Mouse (Mus musculus): ENCODE data around the gene Ppip5k1. TPM values are rescaled to one million over a fixed set of nuclear protein-coding genes. Genes with fewer than 3 reads are reported as not detected.
"Not testable (repeated sequence)": the region's sequence is repeated elsewhere in the genome, so short reads cannot be mapped to it uniquely, and the experiment has no call there.

The Ppip5k1 gene
- polyA plus RNA-seq (2015; fragmentation: Nextera tagmentation; extraction: Ambion mirVana): 14.3 and 22.4 TPM in 2 replicates

- H3K36me3 ChIP-seq (ENCODE audit: control insufficient read depth, insufficient read depth): no peaks in the 10 kb centered on the region
- peak within 1 kb of the TSS; percentile 85 for H3K4me3 ChIP-seq (replicated peaks; ENCODE audit: low read length)
- H3K9ac ChIP-seq (replicated peaks; ENCODE audit: low read depth, low read length): peak within 1 kb of the TSS; percentile 80
- no peaks in the 10 kb centered on the region for H3K9me3 ChIP-seq (ENCODE audit: control insufficient read depth, low read length)
- under 1% methylated on average over 56 of the region's 58 CpGs for WGBS
- H3K4me2 ChIP-seq (ENCODE audit: low read length): peak within 1 kb of the TSS; percentile 89
- H3K27me3 ChIP-seq (replicated peaks; ENCODE audit: control insufficient read depth, insufficient read depth, low read length): peaks cover 13% of the 10 kb centered on the region
- H3K4me1 ChIP-seq (replicated peaks; ENCODE audit: control insufficient read depth, insufficient read depth, low read length): peaks cover 14% of the 10 kb centered on the region
- peak within 1 kb of the TSS; percentile 55 for H3K27ac ChIP-seq (ENCODE audit: low read length)
- peak; percentile 98 for ATAC-seq
These were observed at the start of gene Ppip5k1 for GRCm38 (mm10) chr2:121354820-121355592. Gene Ppip5k1 (minus strand): TSS chr2:121355396.

- Histone ChIP-seq H3K27me3 (replicated peaks; ENCODE audit: control insufficient read depth, insufficient read depth, low read length) (no peaks in the 10 kb centered on the region; the same call in 1 of the 2 replicates), H3K27ac (ENCODE audit: low read length) (no peak overlapping the region), H3K4me1 (replicated peaks; ENCODE audit: control insufficient read depth, insufficient read depth, low read length) (no peaks in the 10 kb centered on the region), H3K9me3 (ENCODE audit: control insufficient read depth, low read length) (no peaks in the 10 kb centered on the region), H3K4me2 (ENCODE audit: low read length) (no peak overlapping the region), H3K9ac (replicated peaks; ENCODE audit: low read depth, low read length) (no peak overlapping the region), H3K4me3 (replicated peaks; ENCODE audit: low read length) (no peak overlapping the region), H3K36me3 (ENCODE audit: control insufficient read depth, insufficient read depth) (no peaks in the 10 kb centered on the region)
- no peak for ATAC-seq
These were observed 48.1 kb upstream of the Ppip5k1 start for GRCm38 (mm10) chr2:121403296-121403695.

GRCm38 (mm10) chr2:121396624-121397023, 41.4 kb upstream of the Ppip5k1 start:
- WGBS: 13% methylated on average over 8 of the region's 8 CpGs
- no peak overlapping the region for H3K27ac ChIP-seq (ENCODE audit: low read length)
- H3K36me3 ChIP-seq (ENCODE audit: control insufficient read depth, insufficient read depth): no peaks in the 10 kb centered on the region; the same call in 1 of the 2 replicates
- H3K4me2 ChIP-seq (ENCODE audit: low read length): no peak overlapping the region
- H3K9me3 ChIP-seq (ENCODE audit: control insufficient read depth, low read length): no peaks in the 10 kb centered on the region
- no peaks in the 10 kb centered on the region for H3K4me1 ChIP-seq (replicated peaks; ENCODE audit: control insufficient read depth, insufficient read depth, low read length)
- no peaks in the 10 kb centered on the region; the same call in 1 of the 2 replicates for H3K27me3 ChIP-seq (replicated peaks; ENCODE audit: control insufficient read depth, insufficient read depth, low read length)
- no peak for ATAC-seq
- no peak overlapping the region for H3K9ac ChIP-seq (replicated peaks; ENCODE audit: low read depth, low read length)
- H3K4me3 ChIP-seq (replicated peaks; ENCODE audit: low read length): no peak overlapping the region

- H3K27ac ChIP-seq (ENCODE audit: low read length); H3K4me3 ChIP-seq (replicated peaks; ENCODE audit: low read length); H3K4me2 ChIP-seq (ENCODE audit: low read length); H3K9me3 ChIP-seq (ENCODE audit: control insufficient read depth, low read length); H3K27me3 ChIP-seq (replicated peaks; ENCODE audit: control insufficient read depth, insufficient read depth, low read length); H3K36me3 ChIP-seq (ENCODE audit: control insufficient read depth, insufficient read depth); H3K4me1 ChIP-seq (replicated peaks; ENCODE audit: control insufficient read depth, insufficient read depth, low read length); ATAC-seq; H3K9ac ChIP-seq (replicated peaks; ENCODE audit: low read depth, low read length): not testable (repeated sequence)
- WGBS: 99% methylated on average over 14 of the region's 17 CpGs
These were observed 31.9 kb upstream of the Ppip5k1 start, which contains the start of gene Strc for GRCm38 (mm10) chr2:121386961-121387575. Gene Strc (minus strand): TSS chr2:121387168.

- H3K4me3 ChIP-seq (replicated peaks; ENCODE audit: low read length): no peak overlapping the region
- H3K27ac ChIP-seq (ENCODE audit: low read length): no peak overlapping the region
- H3K4me2 ChIP-seq (ENCODE audit: low read length): no peak overlapping the region
- H3K9me3 ChIP-seq (ENCODE audit: control insufficient read depth, low read length): no peaks in the 10 kb centered on the region
- WGBS: 48% methylated on average over 2 of the region's 2 CpGs
- ATAC-seq: no peak
- no peaks in the 10 kb centered on the region for H3K4me1 ChIP-seq (replicated peaks; ENCODE audit: control insufficient read depth, insufficient read depth, low read length)
- no peaks in the 10 kb centered on the region for H3K27me3 ChIP-seq (replicated peaks; ENCODE audit: control insufficient read depth, insufficient read depth, low read length)
- H3K36me3 ChIP-seq (ENCODE audit: control insufficient read depth, insufficient read depth): no peaks in the 10 kb centered on the region
- H3K9ac ChIP-seq (replicated peaks; ENCODE audit: low read depth, low read length): no peak overlapping the region
These were observed 19.6 kb upstream of the Ppip5k1 start for GRCm38 (mm10) chr2:121374766-121375165.

- H3K4me1 ChIP-seq (replicated peaks; ENCODE audit: control insufficient read depth, insufficient read depth, low read length): 0 out of 2 replicates have a peak, but pooled peaks cover 2% of the 10 kb centered on the region
- H3K36me3 ChIP-seq (ENCODE audit: control insufficient read depth, insufficient read depth): no peaks in the 10 kb centered on the region
- no peak overlapping the region for H3K4me3 ChIP-seq (replicated peaks; ENCODE audit: low read length)
- H3K9me3 ChIP-seq (ENCODE audit: control insufficient read depth, low read length): no peaks in the 10 kb centered on the region
- H3K4me2 ChIP-seq (ENCODE audit: low read length): no peak overlapping the region
- WGBS: 81% methylated on average over 3 of the region's 3 CpGs
- no peak for ATAC-seq
- H3K27ac ChIP-seq (ENCODE audit: low read length): no peak overlapping the region
- H3K9ac ChIP-seq (replicated peaks; ENCODE audit: low read depth, low read length): no peak overlapping the region
- H3K27me3 ChIP-seq (replicated peaks; ENCODE audit: control insufficient read depth, insufficient read depth, low read length): no peaks in the 10 kb centered on the region
These were observed 17.1 kb upstream of the Ppip5k1 start for GRCm38 (mm10) chr2:121372266-121372665.

GRCm38 (mm10) chr2:121370921-121371320, 15.7 kb upstream of the Ppip5k1 start:
- no peaks in the 10 kb centered on the region for H3K36me3 ChIP-seq (ENCODE audit: control insufficient read depth, insufficient read depth)
- no peak for ATAC-seq
- WGBS: 85% methylated on average over 5 of the region's 5 CpGs
- H3K4me2 ChIP-seq (ENCODE audit: low read length): no peak overlapping the region
- H3K4me3 ChIP-seq (replicated peaks; ENCODE audit: low read length): no peak overlapping the region
- H3K9ac ChIP-seq (replicated peaks; ENCODE audit: low read depth, low read length): no peak overlapping the region
- H3K27ac ChIP-seq (ENCODE audit: low read length): no peak overlapping the region
- no peaks in the 10 kb centered on the region for H3K9me3 ChIP-seq (ENCODE audit: control insufficient read depth, low read length)
- no peaks in the 10 kb centered on the region for H3K27me3 ChIP-seq (replicated peaks; ENCODE audit: control insufficient read depth, insufficient read depth, low read length)
- H3K4me1 ChIP-seq (replicated peaks; ENCODE audit: control insufficient read depth, insufficient read depth, low read length): 0 out of 2 replicates have a peak, but pooled peaks cover 2% of the 10 kb centered on the region

- Histone ChIP-seq H3K9ac (replicated peaks; ENCODE audit: low read depth, low read length) (no peak overlapping the region), H3K4me1 (replicated peaks; ENCODE audit: control insufficient read depth, insufficient read depth, low read length) (0 out of 2 replicates have a peak, but pooled peaks cover 2% of the 10 kb centered on the region), H3K36me3 (ENCODE audit: control insufficient read depth, insufficient read depth) (no peaks in the 10 kb centered on the region), H3K27ac (ENCODE audit: low read length) (no peak overlapping the region), H3K27me3 (replicated peaks; ENCODE audit: control insufficient read depth, insufficient read depth, low read length) (no peaks in the 10 kb centered on the region), H3K9me3 (ENCODE audit: control insufficient read depth, low read length) (no peaks in the 10 kb centered on the region), H3K4me3 (replicated peaks; ENCODE audit: low read length) (no peak overlapping the region), H3K4me2 (ENCODE audit: low read length) (no peak overlapping the region)
- WGBS: 62% methylated on average over 2 of the region's 2 CpGs
- no peak for ATAC-seq
These were observed 13.6 kb upstream of the Ppip5k1 start for GRCm38 (mm10) chr2:121368831-121369230.

GRCm38 (mm10) chr2:121363656-121364055, 8.5 kb upstream of the Ppip5k1 start:
- Histone ChIP-seq H3K36me3 (ENCODE audit: control insufficient read depth, insufficient read depth) (no peaks in the 10 kb centered on the region), H3K9ac (replicated peaks; ENCODE audit: low read depth, low read length) (no peak overlapping the region), H3K4me3 (replicated peaks; ENCODE audit: low read length) (no peak overlapping the region), H3K9me3 (ENCODE audit: control insufficient read depth, low read length) (no peaks in the 10 kb centered on the region), H3K4me2 (ENCODE audit: low read length) (no peak overlapping the region), H3K4me1 (replicated peaks; ENCODE audit: control insufficient read depth, insufficient read depth, low read length) (0 out of 2 replicates have a peak, but pooled peaks cover 4% of the 10 kb centered on the region), H3K27ac (ENCODE audit: low read length) (no peak overlapping the region), H3K27me3 (replicated peaks; ENCODE audit: control insufficient read depth, insufficient read depth, low read length) (peaks cover 4% of the 10 kb centered on the region; the same call in 1 of the 2 replicates)
- ATAC-seq: no peak
- WGBS: 58% methylated on average over 3 of the region's 3 CpGs

Measured in forebrain, embryonic 16.5 days (tissue).